Mouse (Mus musculus): ENCODE measurements at regions not wholly inside any gene's neighbourhood (a gene's known extent, or its start where the extent isn't known, plus 50 kb on each side); places are given as distances from the start of the nearest gene placed in this dataset.

GRCm38 (mm10) chr9:15420677-15421076, 63.1 kb upstream of the Cep295 start:
- DNase-seq = no peak

- no peak for DNase-seq
Measured at GRCm38 (mm10) chr9:15421864-15422263, 64.3 kb upstream of the Cep295 start.

DNA sequence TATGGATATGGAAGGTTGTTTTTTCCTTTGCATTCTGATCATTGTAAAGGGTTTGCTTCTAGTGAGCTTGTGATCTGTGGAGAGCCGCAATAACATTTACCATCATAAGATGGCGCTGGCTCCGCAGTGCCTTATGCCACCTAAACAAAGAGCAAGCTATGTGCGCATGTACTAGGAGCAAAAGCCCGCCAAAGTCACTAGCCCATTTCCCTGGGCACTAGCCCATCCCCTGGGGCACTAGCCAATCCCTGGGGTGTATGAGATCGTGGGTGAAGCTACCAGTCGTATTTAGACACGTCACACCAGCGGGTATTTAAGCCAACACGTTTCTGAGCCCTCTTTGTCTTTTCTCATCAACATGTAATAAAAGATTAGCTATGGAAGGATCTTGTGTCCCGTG, 59.0 kb upstream of the Smco4 start:
- DNase-seq = peak; percentile 7

DNA sequence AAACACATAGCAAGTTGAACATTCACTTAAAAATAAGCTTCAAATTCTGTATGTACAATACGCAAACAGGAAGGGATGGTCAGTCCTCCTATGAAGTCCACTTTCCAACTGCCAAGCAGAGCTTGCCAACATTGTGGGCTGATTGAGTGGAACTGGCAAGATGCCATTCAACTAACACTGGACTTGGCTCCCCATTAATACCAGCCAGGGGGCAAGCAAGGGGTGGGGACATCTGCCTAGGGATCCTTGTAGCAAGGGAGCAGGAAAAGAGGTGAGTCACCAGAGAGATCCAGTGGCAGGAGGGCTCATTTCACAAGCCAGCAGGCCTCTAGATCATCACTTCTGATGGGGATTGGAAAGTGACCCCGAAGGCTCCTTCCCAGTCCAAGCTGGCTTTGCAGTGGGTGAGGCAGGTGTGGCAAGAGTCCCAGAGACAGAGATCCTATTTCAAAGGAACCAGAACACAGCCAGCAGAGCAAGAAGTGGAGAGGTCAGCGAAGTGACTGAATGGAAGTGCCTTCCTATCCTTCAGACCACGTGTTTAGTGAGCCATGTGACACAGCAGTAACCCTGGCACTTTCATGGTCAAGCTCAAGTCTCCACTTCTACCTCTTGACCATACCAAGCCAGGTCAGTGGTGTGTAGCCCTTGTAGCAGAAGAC, 53.8 kb upstream of the Smco4 start:
- DNase-seq = peak; percentile 54

DNA sequence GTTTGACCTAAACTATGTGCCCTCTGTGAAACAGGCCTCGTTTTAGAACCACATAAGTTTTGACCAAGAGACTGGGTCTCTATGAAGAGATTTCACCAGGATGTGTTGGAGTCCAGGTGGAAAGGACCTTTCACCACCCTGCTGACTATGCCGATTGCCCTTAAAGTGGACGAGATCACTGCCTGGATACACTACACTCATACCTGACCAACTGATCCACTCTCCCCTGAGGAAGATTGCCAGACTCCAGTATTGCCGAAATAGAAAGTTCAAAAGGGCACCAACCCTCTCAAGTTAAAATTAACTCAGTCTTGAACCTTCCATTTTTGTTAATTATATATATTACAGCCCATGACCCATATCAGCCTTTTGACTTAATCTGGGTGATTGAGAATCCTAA, 51.1 kb upstream of the Smco4 start:
- peak; percentile 13 for DNase-seq
